Mouse (Mus musculus): Measurements from ENCODE around the gene Rmnd5a. TPM values are rescaled to one million over a fixed set of nuclear protein-coding genes. Genes with fewer than 3 reads are reported as not detected.
A peak's percentile ranks its signal among the peaks of the same experiment; 100 is the strongest.

The Rmnd5a gene
- total and polyA plus RNA-seq, 2 experiments from 2014 or later, result 6.4 to 55.6 TPM

GRCm38 (mm10) chr6:71420848-71421247 lies 19.6 kb downstream of the Rmnd5a start:
- no peak for TF ChIP-seq CTCF (IDR thresholded peaks at IDR 0.05; ENCODE audit: low read depth)
- Histone ChIP-seq H3K4me3 (ENCODE audit: low read depth, low read length) (no peak overlapping the region), H3K4me2 (ENCODE audit: low read depth) (no peak overlapping the region), H3K9ac (no peak overlapping the region), H3K27me3 (ENCODE audit: insufficient read depth, low read length) (no peaks in the 10 kb centered on the region), H3K27ac (ENCODE audit: low read depth, low read length) (no peak overlapping the region), H3K4me1 (ENCODE audit: insufficient read depth) (no peaks in the 10 kb centered on the region), H3K9me3 (ENCODE audit: low read length) (no peaks in the 10 kb centered on the region), H3K36me3 (ENCODE audit: insufficient read depth) (no peaks in the 10 kb centered on the region)
- no peak for ATAC-seq
- WGBS, result 90% methylated on average over 6 of the region's 6 CpGs
- no peak for DNase-seq

GRCm38 (mm10) chr6:71418874-71419273 lies 21.6 kb downstream of the Rmnd5a start:
- Histone ChIP-seq H3K27me3 (ENCODE audit: insufficient read depth, low read length) (no peaks in the 10 kb centered on the region), H3K4me2 (ENCODE audit: low read depth) (no peak overlapping the region), H3K27ac (ENCODE audit: low read depth, low read length) (no peak overlapping the region), H3K4me3 (ENCODE audit: low read depth, low read length) (no peak overlapping the region), H3K9me3 (ENCODE audit: low read length) (no peaks in the 10 kb centered on the region), H3K9ac (no peak overlapping the region), H3K36me3 (ENCODE audit: insufficient read depth) (0 out of 2 replicates have a peak, but pooled peaks cover 3% of the 10 kb centered on the region), H3K4me1 (ENCODE audit: insufficient read depth) (no peaks in the 10 kb centered on the region)
- ATAC-seq (no peak), DNase-seq (no peak)
- WGBS, result 85% methylated on average over 3 of the region's 3 CpGs
- no peak for TF ChIP-seq CTCF (IDR thresholded peaks at IDR 0.05; ENCODE audit: low read depth)

- H3K9me3 ChIP-seq (ENCODE audit: low read length), result no peaks in the 10 kb centered on the region
- no peaks in the 10 kb centered on the region for H3K27me3 ChIP-seq (ENCODE audit: insufficient read depth, low read length)
- 90% methylated on average over 3 of the region's 3 CpGs for WGBS
- no peak overlapping the region for H3K4me2 ChIP-seq (ENCODE audit: low read depth)
- peaks cover 6% of the 10 kb centered on the region; the same call in 1 of the 2 replicates for H3K36me3 ChIP-seq (ENCODE audit: insufficient read depth)
- H3K9ac ChIP-seq, result no peak overlapping the region
- H3K27ac ChIP-seq (ENCODE audit: low read depth, low read length), result no peak overlapping the region
- ATAC-seq, result no peak
- H3K4me1 ChIP-seq (ENCODE audit: insufficient read depth), result no peaks in the 10 kb centered on the region
- DNase-seq, result no peak
- no peak overlapping the region for H3K4me3 ChIP-seq (ENCODE audit: low read depth, low read length)
- no peak for TF ChIP-seq CTCF (IDR thresholded peaks at IDR 0.05; ENCODE audit: low read depth)
Measured at GRCm38 (mm10) chr6:71415446-71415845, 25.0 kb downstream of the Rmnd5a start.

- Histone ChIP-seq H3K27me3 (ENCODE audit: insufficient read depth, low read length) (no peaks in the 10 kb centered on the region), H3K4me3 (ENCODE audit: low read depth, low read length) (no peak overlapping the region), H3K9ac (no peak overlapping the region), H3K27ac (ENCODE audit: low read depth, low read length) (no peak overlapping the region), H3K4me1 (ENCODE audit: insufficient read depth) (no peaks in the 10 kb centered on the region), H3K4me2 (ENCODE audit: low read depth) (no peak overlapping the region), H3K36me3 (ENCODE audit: insufficient read depth) (peaks cover 6% of the 10 kb centered on the region; the same call in 1 of the 2 replicates), H3K9me3 (ENCODE audit: low read length) (no peaks in the 10 kb centered on the region)
- DNase-seq, result no peak
- 60% methylated on average over 4 of the region's 4 CpGs for WGBS
- ATAC-seq, result no peak
- no peak for TF ChIP-seq CTCF (IDR thresholded peaks at IDR 0.05; ENCODE audit: low read depth)
Measured at GRCm38 (mm10) chr6:71414624-71415023, 25.8 kb downstream of the Rmnd5a start.

- TF ChIP-seq CTCF (IDR thresholded peaks at IDR 0.05; ENCODE audit: low read depth), result peak; percentile 79
- H3K4me3 ChIP-seq (ENCODE audit: low read depth, low read length), result no peak overlapping the region
- no peaks in the 10 kb centered on the region for H3K4me1 ChIP-seq (ENCODE audit: insufficient read depth)
- H3K27ac ChIP-seq (ENCODE audit: low read depth, low read length), result no peak overlapping the region
- ATAC-seq (peak; percentile 76), DNase-seq (peak; percentile 77)
- H3K36me3 ChIP-seq (ENCODE audit: insufficient read depth), result peaks cover 8% of the 10 kb centered on the region
- WGBS, result 82% methylated on average over 4 of the region's 4 CpGs
- no peak overlapping the region for H3K4me2 ChIP-seq (ENCODE audit: low read depth)
- H3K9ac ChIP-seq, result no peak overlapping the region
- no peaks in the 10 kb centered on the region for H3K27me3 ChIP-seq (ENCODE audit: insufficient read depth, low read length)
- no peaks in the 10 kb centered on the region for H3K9me3 ChIP-seq (ENCODE audit: low read length)
Measured at GRCm38 (mm10) chr6:71398829-71399609, 41.4 kb downstream of the Rmnd5a start.

- H3K4me1 ChIP-seq (ENCODE audit: insufficient read depth), result no peaks in the 10 kb centered on the region
- 87% methylated on average over 6 of the region's 6 CpGs for WGBS
- no peak overlapping the region for H3K4me2 ChIP-seq (ENCODE audit: low read depth)
- no peak overlapping the region for H3K27ac ChIP-seq (ENCODE audit: low read depth, low read length)
- DNase-seq, result no peak
- H3K9me3 ChIP-seq (ENCODE audit: low read length), result no peaks in the 10 kb centered on the region
- H3K9ac ChIP-seq, result no peak overlapping the region
- peaks cover 14% of the 10 kb centered on the region for H3K36me3 ChIP-seq (ENCODE audit: insufficient read depth)
- H3K4me3 ChIP-seq (ENCODE audit: low read depth, low read length), result no peak overlapping the region
- TF ChIP-seq CTCF (IDR thresholded peaks at IDR 0.05; ENCODE audit: low read depth), result no peak
- no peak for ATAC-seq
- H3K27me3 ChIP-seq (ENCODE audit: insufficient read depth, low read length), result no peaks in the 10 kb centered on the region
Measured at GRCm38 (mm10) chr6:71396761-71397160, 43.7 kb downstream of the Rmnd5a start.

- WGBS, result 78% methylated on average over 1 of the region's 1 CpGs
- TF ChIP-seq CTCF (IDR thresholded peaks at IDR 0.05; ENCODE audit: low read depth), result no peak
Measured at GRCm38 (mm10) chr6:71396016-71396415, 44.4 kb downstream of the Rmnd5a start.

More at GRCm38 (mm10) chr6:71396016-71396415, 44.4 kb downstream of the Rmnd5a start:
- no peak overlapping the region for H3K9ac ChIP-seq
- H3K27me3 ChIP-seq (ENCODE audit: insufficient read depth, low read length), result no peaks in the 10 kb centered on the region
- no peaks in the 10 kb centered on the region for H3K9me3 ChIP-seq (ENCODE audit: low read length)
- no peak overlapping the region for H3K4me3 ChIP-seq (ENCODE audit: low read depth, low read length)
- peaks cover 14% of the 10 kb centered on the region for H3K36me3 ChIP-seq (ENCODE audit: insufficient read depth)
- no peak for DNase-seq
- no peaks in the 10 kb centered on the region for H3K4me1 ChIP-seq (ENCODE audit: insufficient read depth)
- H3K27ac ChIP-seq (ENCODE audit: low read depth, low read length), result no peak overlapping the region
- peak; percentile 63; the same call in 1 of the 2 replicates for ATAC-seq
- no peak overlapping the region for H3K4me2 ChIP-seq (ENCODE audit: low read depth)

Data from forebrain, postnatal 0 days (tissue).